Mouse (Mus musculus) stomach, postnatal 0 days (tissue): ENCODE measurements around the gene Nelfb. TPM values are rescaled to one million over a fixed set of nuclear protein-coding genes. Genes with fewer than 3 reads are reported as not detected.
A peak's percentile ranks its signal among the peaks of the same experiment; 100 is the strongest.

Source experiments
- ATAC-seq: fragments of 200-750 bp; cut with Nextera tagmentation; 2 replicates; pipeline ENCODE4 v1.8.0; 2017; ENCODE audit not compliant: low FRiP score, low TSS enrichment
- DNase-seq: peaks from one replicate; pipeline ENCODE4 v3.0.0-alpha.2; 2016; ENCODE audit warnings: low spot score
- H3K27ac ChIP-seq: fragments of 300-500 bp; sonication (generic); replicated peaks from 2 replicates; pipeline ENCODE4 v1.5.1; 2014; ENCODE audit warnings: mild to moderate bottlenecking, control low read depth
- H3K27me3 ChIP-seq: fragments of 300-500 bp; sonication (generic); 2 replicates; pipeline ENCODE4 v1.6.1; 2014; ENCODE audit warnings: low read length; ENCODE audit not compliant: control insufficient read depth, insufficient read depth
- H3K36me3 ChIP-seq: fragments of 300-500 bp; sonication (generic); 2 replicates; pipeline ENCODE4 v1.6.1; 2014; ENCODE audit warnings: low read length, mixed read lengths; ENCODE audit not compliant: control insufficient read depth, insufficient read depth
- H3K4me1 ChIP-seq: fragments of 300-500 bp; sonication (generic); replicated peaks from 2 replicates; pipeline ENCODE4 v1.6.1; 2014; ENCODE audit warnings: antibody characterized with exemption; ENCODE audit not compliant: control insufficient read depth, insufficient read depth
- H3K4me2 ChIP-seq: fragments of 300-500 bp; sonication (generic); replicated peaks from 2 replicates; pipeline ENCODE4 v1.6.1; 2014; ENCODE audit warnings: low read depth, mild to moderate bottlenecking, control low read depth, moderate library complexity
- H3K4me3 ChIP-seq: fragments of 300-500 bp; sonication (generic); 2 replicates; pipeline ENCODE4 v1.5.1; 2014; ENCODE audit warnings: low read depth, low read length, control low read depth
- H3K9ac ChIP-seq: fragments of 300-500 bp; sonication (generic); 2 replicates; pipeline ENCODE4 v1.6.1; 2014; ENCODE audit warnings: mild to moderate bottlenecking, low read length, control low read depth, mixed read lengths
- H3K9me3 ChIP-seq: fragments of 300-500 bp; sonication (generic); 2 replicates; pipeline ENCODE4 v1.6.1; 2016; ENCODE audit warnings: low read length; ENCODE audit not compliant: control insufficient read depth
- CTCF ChIP-seq: IDR thresholded peaks from 2 replicates; pipeline ENCODE4 v1.5.1; 2016; ENCODE audit warnings: antibody characterized with exemption, low read depth, mild to moderate bottlenecking, moderate library complexity
- EP300 ChIP-seq: optimal IDR thresholded peaks from 2 replicates; pipeline ENCODE3; 2016; ENCODE audit warnings: antibody characterized with exemption
- WGBS: fragments of 180-500 bp; shearing (Covaris S2); extraction: QIAGEN DNeasy Blood & Tissue Kit; methylation state at CpG from one replicate; pipeline ENCODE4 v1.1.7; 2014; 5-methylcytosine and 5-hydroxymethylcytosine counted together
- polyA plus RNA-seq: library from polyadenylated mRNA; unstranded; fragments of >200 nt; fragmentation: Nextera tagmentation; extraction: Ambion mirVana; gene quantifications from 2 replicates; pipeline ENCODE4 v1.2.1, GENCODE M21; 2015

The Nelfb gene
- polyA plus RNA-seq, 1 experiment from 2014 or later, result 58.6 TPM

DNA sequence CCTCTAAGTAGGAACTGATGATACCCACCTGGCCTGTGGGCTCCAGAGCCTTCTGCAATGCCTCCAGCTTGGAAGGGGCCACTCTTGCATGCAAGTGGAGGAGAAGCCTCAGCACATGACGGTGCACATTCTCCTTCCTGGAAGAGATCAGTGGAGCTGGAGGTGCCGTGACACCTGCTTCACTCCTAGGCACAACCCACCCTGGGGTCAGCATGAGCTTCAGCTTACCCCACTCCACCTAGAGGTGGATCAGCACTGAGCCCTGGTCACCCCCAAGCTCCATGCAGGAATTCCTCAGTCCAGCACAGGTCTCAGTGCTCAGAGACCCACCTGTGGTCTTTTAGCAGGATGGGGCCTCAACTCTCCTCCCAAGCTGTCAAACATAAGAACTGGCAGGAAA, 10.7 kb downstream of the Nelfb start:
- no peak overlapping the region for H3K27ac ChIP-seq
- DNase-seq (no peak), ATAC-seq (no peak)
- TF ChIP-seq CTCF (no peak), EP300 (no peak)
- no peaks in the 10 kb centered on the region for H3K9me3 ChIP-seq
- peaks cover 36% of the 10 kb centered on the region for H3K36me3 ChIP-seq
- 93% methylated on average over 2 of the region's 2 CpGs for WGBS
- no peak overlapping the region for H3K9ac ChIP-seq
- no peak overlapping the region for H3K4me3 ChIP-seq
- no peaks in the 10 kb centered on the region; the same call in 1 of the 2 replicates for H3K4me1 ChIP-seq
- no peak overlapping the region for H3K4me2 ChIP-seq
- no peaks in the 10 kb centered on the region for H3K27me3 ChIP-seq

DNA sequence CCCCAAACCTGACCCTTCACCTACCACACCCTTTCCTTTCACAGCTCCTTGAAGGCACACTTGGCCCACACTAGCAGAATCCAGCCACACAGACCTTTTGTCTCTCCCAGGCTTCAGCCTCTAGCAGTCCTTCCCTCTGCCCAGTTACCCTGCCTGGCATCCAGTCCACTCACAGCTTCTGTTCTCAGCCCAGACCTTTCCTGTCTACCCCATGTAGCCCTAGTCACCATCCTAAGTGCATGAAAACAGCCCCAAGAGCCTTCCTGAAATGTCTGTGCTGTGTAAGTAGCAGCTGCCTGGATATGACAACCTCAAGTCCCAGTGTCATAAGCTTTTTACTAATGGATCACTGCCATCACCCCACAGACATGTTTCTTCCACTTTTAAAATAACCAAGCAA, 13.3 kb downstream of the Nelfb start:
- Histone ChIP-seq H3K4me1 (peaks cover 4% of the 10 kb centered on the region; the same call in 1 of the 2 replicates), H3K9me3 (no peaks in the 10 kb centered on the region), H3K9ac (no peak overlapping the region), H3K4me2 (no peak overlapping the region), H3K27ac (peak overlapping the region; percentile 93), H3K36me3 (peaks cover 16% of the 10 kb centered on the region; the same call in 1 of the 2 replicates), H3K4me3 (no peak overlapping the region), H3K27me3 (no peaks in the 10 kb centered on the region)
- ATAC-seq, result no peak
- no peak for DNase-seq
- no peak for TF ChIP-seq EP300
- TF ChIP-seq CTCF, result no peak

DNA sequence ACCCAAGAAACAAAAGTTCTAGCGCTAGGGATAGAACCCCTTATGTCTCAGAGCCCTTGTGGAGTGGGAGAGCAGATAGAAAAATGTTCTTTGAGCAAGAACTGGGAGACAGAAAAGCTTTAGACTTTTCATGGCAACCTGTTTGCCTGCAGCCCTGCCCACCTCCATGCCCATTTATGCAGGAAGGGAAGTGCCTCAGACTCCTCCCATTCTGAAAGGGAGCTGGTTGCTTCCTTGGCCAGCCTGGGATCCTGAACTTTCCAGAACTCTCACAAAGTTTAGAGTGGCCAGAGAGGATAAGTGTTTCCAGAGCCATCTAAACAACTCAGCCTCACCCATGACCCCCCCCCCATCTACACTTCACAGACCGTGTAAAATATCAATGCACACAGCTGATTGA, 14.1 kb downstream of the Nelfb start:
- peak overlapping the region; percentile 42 for H3K4me3 ChIP-seq
- DNase-seq (peak; percentile 56), ATAC-seq (no peak)
- H3K9ac ChIP-seq, result no peak overlapping the region
- H3K27me3 ChIP-seq, result no peaks in the 10 kb centered on the region
- no peaks in the 10 kb centered on the region for H3K9me3 ChIP-seq
- H3K36me3 ChIP-seq, result peaks cover 12% of the 10 kb centered on the region; the same call in 1 of the 2 replicates
- peak overlapping the region; percentile 62 for H3K4me2 ChIP-seq
- TF ChIP-seq EP300 (no peak), CTCF (no peak)
- WGBS, result 28% methylated on average over 2 of the region's 2 CpGs
- peaks cover 4% of the 10 kb centered on the region; the same call in 1 of the 2 replicates for H3K4me1 ChIP-seq
- H3K27ac ChIP-seq, result peak overlapping the region; percentile 93

DNA sequence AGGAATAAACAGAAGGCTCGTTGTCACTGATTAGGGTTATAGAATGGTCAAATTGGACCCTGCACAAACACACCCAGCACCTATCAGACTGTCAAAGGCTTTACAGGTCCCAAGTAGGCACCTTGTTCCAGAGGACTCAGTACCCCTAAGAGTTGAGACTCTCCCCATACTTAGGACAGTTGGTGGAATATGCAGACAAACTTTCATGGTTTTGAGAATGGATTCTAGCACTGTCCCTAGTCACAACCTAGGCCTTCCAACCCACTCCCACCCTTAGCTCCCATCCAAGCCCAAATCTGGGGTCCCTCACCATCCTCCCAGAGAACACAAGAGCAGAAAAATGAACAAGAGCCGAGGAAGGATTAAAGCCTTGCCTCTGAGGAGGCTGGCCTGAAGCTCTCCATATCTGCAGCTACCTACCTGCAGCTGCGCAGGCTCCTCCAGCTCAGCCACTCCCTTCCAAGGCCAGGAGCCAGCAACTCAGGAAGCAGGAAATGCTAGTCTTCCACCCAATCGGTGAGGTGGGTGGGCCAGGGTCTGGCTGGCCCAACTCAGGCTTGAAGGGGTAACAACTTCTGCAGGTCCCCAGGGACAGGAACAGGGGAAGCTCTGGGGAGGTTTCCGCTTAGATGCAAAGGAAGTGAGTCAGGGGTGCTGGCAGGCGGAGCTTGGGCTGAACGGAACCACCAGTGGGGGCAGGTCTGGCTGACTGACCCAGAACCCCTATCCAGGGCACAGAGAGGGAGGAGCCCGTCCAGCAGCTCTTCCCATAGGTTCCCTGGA, 14.9 kb downstream of the Nelfb start, which contains the start of gene Tor4a:
Tor4a (minus strand) TSS at position 715 of the 783 bp plus-strand sequence.
- peak; percentile 83 for ATAC-seq

DNA sequence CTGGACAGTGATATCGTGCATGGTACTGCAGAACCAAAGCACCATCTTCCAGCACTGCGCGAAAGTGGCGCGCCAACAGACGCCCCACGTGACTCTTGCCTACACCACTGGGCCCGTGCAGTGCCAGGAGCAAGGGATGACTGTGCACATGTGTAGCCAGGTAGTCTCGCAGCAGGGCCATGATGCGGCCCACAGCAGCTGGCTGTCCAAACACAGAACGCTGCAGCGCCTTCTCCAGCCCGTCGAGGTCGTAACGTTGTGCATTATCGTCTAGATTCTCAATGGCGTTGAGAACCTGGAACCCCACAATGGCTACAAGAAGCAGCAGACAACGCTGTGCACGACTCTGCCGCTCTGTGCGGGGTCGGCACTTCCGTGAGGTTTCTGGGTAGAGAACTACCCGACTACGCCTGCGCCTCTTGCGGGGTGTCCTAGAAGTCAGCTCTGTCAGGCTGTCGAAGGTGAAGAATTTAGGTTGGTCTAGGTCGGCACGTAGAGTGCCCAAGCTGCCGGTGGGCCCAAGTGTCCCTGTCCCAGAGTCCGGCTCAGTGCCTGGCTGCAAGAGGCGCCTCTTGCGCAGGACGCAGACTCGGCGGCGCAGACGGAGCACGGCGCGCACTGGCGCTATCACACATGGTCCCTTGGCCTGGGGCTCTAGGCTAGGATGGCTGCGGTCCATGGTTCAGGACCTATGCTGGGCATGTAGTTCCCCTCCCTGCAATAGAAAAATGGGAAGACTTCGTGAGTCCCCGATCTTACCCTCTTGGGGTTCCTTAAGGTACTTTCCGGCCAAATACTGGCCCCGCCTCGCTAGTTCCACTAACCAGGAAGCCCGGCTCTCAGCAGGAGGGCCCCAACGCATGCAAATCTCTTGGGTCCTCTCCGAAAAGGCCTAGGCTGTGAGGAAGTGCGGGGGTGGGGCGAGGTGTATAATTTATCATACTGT, 15.8 kb downstream of the Nelfb start:
- TF ChIP-seq CTCF, result no peak
- TF ChIP-seq EP300, result no peak
- DNase-seq (peak; percentile 81), ATAC-seq (peak; percentile 27)
- Histone ChIP-seq H3K4me1 (peaks cover 4% of the 10 kb centered on the region; the same call in 1 of the 2 replicates), H3K4me2 (peak overlapping the region; percentile 62), H3K27me3 (no peaks in the 10 kb centered on the region), H3K9ac (peak overlapping the region; percentile 65), H3K9me3 (no peaks in the 10 kb centered on the region), H3K4me3 (peak overlapping the region; percentile 42), H3K36me3 (peaks cover 8% of the 10 kb centered on the region; the same call in 1 of the 2 replicates), H3K27ac (peak overlapping the region; percentile 93)
- WGBS, result 19% methylated on average over 55 of the region's 55 CpGs

More for the DNA sequence above, 14.9 kb downstream of the Nelfb start, which contains the start of gene Tor4a:
- peak; percentile 90 for DNase-seq
- Histone ChIP-seq H3K4me3 (peak within 1 kb of the TSS; percentile 42), H3K4me2 (peak within 1 kb of the TSS; percentile 62), H3K4me1 (peaks cover 4% of the 10 kb centered on the region; the same call in 1 of the 2 replicates), H3K27me3 (no peaks in the 10 kb centered on the region), H3K36me3 (peaks cover 12% of the 10 kb centered on the region; the same call in 1 of the 2 replicates), H3K9me3 (no peaks in the 10 kb centered on the region), H3K9ac (peak within 1 kb of the TSS; percentile 65), H3K27ac (peak within 1 kb of the TSS; percentile 93)
- 8% methylated on average over 8 of the region's 8 CpGs for WGBS
- TF ChIP-seq EP300, result no peak
- no peak for TF ChIP-seq CTCF
